Mouse (Mus musculus) thymus, postnatal 36 days (tissue): ENCODE measurements around the gene Sept4.
A peak's percentile ranks its signal among the peaks of the same experiment; 100 is the strongest.

Source experiments
- DNase-seq, 2 experiments: peaks; one replicate each; pipeline ENCODE4 v3.0.0; 2022; ENCODE audit warnings: mixed read lengths in 2 of 2

Gene Sept4

DNA sequence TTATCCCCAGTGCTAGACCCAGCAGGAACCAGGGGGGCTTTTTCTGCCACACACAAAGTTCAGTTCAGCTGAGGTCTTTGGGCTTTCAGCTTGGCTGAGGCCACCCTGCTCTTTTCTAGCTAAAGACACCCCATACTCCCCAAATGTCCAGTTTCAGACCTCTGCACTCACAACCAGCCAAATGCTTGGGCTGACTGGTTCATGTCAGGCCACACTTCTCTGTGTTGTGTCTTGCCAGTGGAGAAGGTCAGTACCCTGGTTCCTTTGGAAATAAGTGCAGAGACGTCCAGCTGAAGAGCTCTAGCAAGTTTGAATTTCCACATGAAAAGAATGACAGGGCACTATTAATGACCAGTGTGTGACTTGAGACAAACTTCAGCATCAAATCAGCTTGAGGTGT, 11.0 kb downstream of the Sept4 start:
- DNase-seq, result no peak

GRCm38 (mm10) chr11:87580543-87581085, 11.9 kb downstream of the Sept4 start:
- no peak for DNase-seq

GRCm38 (mm10) chr11:87581161-87581865, 12.6 kb downstream of the Sept4 start:
- no peak for DNase-seq

DNA sequence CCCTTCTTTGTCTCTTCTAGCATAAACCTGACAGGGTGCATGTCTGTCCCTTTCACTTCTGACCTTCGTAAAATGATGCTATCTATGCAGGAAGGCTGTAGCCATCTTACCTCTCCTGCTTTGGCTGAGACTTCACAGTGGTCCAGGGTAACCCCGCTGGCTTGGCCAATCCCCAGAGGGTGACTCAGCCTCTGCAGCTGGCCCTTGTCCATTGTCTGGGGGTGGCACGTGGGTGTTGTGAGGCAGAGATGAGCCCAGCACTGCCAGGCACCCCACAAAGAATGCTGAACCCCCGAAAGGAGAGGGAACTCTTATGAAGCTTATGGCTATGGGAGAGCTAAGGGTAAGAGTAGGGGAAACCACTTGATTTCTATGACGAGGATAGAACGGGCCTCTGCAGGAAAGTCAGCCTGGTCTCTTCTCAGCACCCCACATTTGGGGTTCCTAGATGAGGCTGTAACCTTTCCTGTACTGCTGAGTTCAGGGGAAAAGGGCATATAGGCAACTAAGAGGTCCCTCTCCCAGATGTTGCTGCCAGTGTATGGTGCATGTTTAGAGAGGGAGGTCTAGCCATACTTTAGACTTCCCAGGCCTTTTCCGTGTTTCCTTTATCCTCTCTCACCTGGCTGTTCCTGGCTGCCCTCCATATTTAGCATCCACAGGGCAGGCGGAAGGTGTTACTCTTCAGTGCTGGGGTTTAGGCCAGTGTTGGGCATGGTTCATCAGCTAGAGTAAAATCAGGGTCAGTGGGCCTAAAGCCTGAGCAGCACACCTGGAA, 13.4 kb downstream of the Sept4 start:
- DNase-seq, result no peak

- no peak for DNase-seq
Measured at GRCm38 (mm10) chr11:87583291-87584034, 14.8 kb downstream of the Sept4 start.

DNA sequence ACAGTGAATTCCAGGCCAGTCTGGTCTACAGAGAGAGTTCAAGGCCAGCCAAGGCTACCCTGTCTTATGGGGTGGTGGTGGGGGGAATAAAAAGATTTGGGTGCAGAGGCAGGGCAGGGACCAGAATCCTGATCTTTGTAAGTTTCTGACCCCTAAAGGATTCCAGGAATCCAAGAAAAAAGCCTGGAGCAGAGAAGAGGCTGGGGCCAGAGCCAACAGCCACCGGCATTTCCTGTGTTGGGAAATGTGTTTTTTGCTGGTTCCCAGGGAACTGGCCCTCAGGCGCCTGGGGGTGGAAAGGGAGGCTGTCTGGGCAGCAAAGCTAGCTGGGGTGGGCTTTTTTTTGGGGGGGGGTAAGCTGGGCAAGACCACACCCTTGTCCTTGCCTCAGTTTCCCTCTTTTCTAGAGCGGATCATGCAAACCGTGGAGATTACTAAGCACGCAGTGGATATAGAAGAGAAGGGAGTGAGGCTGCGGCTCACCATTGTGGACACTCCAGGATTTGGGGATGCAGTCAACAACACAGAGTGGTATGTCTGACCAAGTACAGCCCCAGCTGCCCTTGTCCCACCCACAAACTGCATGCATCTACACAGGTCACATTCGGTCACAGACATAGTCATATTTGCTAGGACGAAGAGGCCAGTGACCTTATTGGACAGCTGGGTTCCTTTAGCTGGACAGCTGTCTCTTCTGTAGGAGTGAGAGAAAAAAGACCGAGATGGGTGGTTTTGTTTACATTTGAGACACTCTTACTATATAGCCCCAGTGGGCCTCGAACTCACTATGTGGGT, 16.2 kb downstream of the Sept4 start:
- DNase-seq, result no peak

GRCm38 (mm10) chr11:87587211-87587874, 18.6 kb downstream of the Sept4 start:
- DNase-seq, result no peak

GRCm38 (mm10) chr11:87589605-87590004, 20.9 kb downstream of the Sept4 start:
- no peak for DNase-seq

- peak; percentile 28 to 39 for DNase-seq
Measured at GRCm38 (mm10) chr11:87590841-87591525, 22.3 kb downstream of the Sept4 start.

DNA sequence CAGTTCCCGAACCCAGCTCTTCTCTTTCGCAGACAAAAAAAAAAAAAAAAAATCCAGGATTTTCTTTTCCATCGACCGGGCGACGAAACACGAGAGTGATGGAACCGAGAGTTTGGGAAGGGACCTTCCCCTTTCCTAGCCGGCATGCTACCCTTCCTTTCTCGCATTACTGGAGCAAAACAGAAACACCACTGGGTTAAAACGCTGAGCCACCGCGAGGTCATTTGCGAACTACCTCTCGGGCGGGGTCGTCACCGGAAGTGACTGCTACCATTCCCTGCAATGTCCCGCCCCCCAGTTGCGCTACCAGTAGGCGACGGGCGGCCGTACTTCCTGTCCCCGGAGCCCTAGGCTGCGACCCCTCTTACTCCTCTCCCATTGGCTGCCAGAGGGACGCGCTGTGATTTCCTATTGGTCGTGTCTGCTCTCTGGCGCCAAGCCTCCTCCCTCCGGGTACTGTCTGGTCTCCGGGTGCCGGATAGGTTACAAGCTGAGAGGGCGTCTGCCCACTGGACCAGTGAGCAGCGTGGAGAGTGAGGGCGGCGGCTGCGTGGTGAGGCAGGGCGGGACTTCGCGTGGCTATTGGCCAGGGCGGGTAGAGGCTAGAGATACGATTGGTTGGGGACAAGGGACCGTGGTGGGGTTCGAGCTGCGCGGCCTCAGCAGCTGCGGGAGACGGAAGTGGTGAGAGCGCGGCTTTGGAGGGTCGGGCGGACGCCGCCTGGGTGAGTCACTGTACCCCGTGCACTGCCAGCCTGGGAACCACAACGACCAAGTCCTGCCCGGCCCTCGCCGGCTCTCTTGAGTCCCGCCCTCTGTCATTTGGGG, 23.0 kb downstream of the Sept4 start, which contains the start of gene Mtmr4:
Gene Mtmr4, plus strand, starts transcription at position 637 of the 828 bp plus-strand sequence.
- peak; percentile 97 to 100 for DNase-seq

GRCm38 (mm10) chr11:87592354-87592695, 23.6 kb downstream of the Sept4 start:
- DNase-seq, result no peak

GRCm38 (mm10) chr11:87592713-87593598, 24.3 kb downstream of the Sept4 start:
- peak; percentile 12 to 22 for DNase-seq

GRCm38 (mm10) chr11:87595327-87595841, 26.7 kb downstream of the Sept4 start:
- peak; percentile 70 to 84 for DNase-seq

GRCm38 (mm10) chr11:87595976-87596375, 27.3 kb downstream of the Sept4 start:
- no peak for DNase-seq

DNA sequence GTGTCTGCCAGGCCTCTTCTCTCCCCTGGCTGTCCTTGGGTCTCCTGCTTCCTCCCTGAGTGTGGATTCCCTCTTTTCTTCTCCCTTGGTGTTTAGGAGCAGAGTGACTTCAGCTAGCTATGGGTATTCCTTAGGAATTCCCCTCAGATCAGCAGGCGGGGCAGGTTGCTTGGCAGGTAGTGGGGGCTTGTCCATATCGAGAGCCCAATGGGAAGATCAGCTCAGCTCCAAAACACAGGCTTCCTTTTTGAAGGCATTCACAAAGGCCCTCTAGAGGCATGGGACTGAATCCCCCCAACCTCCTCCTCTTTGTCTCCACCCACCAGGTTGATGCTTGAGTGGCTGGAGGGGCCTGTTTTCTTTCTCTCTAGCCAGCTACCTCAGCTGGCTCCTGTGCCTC, 27.8 kb downstream of the Sept4 start:
- DNase-seq, result no peak

- no peak for DNase-seq
Measured at GRCm38 (mm10) chr11:87597061-87597460, 28.4 kb downstream of the Sept4 start.

DNA sequence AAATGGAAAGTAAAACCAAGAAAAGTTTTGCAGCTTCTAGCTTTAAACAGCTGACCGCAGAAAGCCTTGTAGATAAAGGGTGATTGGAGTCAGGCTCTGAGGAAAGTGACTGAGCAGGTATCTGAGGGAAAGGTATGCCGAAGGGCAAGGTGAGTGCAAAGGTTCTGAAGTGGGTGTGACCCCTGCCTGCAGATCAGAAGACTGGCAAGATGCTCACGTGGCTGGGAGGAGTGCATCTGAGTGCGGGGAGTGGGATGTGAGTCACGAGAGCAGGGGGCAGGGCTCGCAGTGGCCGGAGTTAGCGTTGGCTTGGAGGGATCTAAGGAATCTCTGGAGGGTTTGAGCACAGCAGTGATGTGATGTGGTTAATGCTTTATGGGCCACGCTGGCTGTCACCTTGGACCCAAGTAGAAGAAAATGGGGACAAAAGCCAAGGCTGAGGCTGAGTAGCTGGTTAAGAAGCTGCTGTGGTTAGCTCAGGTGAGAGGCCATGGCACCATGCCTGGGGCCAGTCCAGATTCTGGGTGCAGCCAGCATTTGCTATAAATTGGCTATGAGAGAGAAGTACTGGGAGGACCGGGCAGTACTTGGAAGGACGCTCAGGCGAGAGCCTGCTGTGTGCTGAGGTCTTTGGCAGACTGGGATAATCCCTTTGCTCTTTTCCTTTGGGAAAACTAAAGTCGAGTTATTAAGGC, 30.8 kb downstream of the Sept4 start:
- DNase-seq, result no peak

DNA sequence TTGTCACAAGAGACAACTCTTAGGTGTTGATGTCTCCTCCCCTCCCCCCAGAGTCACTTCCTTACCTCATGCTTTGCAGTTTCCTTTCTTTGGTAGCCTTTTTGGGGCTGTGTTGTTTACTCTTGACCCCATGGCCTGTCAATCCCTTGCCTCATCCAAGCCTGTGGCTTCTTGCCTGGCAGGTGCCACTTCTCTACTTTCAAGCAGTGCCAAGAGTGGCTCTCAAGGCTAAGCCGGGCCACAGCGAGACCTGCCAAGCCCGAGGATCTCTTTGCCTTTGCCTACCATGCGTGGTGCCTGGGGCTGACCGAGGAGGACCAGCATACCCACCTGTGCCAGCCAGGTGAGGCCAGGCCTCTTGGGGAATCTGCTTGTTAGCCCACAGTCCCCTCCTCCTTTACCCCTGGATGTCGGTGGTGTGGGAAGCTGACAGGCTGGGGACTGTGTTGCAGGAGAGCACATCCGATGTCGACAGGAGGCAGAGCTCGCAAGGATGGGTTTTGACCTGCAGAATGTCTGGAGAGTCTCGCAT, 31.7 kb downstream of the Sept4 start:
- no peak for DNase-seq
